Mouse (Mus musculus): ENCODE measurements around the gene Lama5.

- no peak for TF ChIP-seq CTCF (IDR thresholded peaks at IDR 0.05)
- no peak for TF ChIP-seq EP300 (IDR thresholded peaks at IDR 0.05)
Observed at GRCm38 (mm10) chr2:180230482-180230881, 4.8 kb upstream of the Lama5 start.
